Mouse (Mus musculus): Measurements from ENCODE around the gene Dll3. TPM values are rescaled to one million over a fixed set of nuclear protein-coding genes. Genes with fewer than 3 reads are reported as not detected.

Gene Dll3
- polyA plus RNA-seq, 1 experiment = 0.22 TPM

DNA sequence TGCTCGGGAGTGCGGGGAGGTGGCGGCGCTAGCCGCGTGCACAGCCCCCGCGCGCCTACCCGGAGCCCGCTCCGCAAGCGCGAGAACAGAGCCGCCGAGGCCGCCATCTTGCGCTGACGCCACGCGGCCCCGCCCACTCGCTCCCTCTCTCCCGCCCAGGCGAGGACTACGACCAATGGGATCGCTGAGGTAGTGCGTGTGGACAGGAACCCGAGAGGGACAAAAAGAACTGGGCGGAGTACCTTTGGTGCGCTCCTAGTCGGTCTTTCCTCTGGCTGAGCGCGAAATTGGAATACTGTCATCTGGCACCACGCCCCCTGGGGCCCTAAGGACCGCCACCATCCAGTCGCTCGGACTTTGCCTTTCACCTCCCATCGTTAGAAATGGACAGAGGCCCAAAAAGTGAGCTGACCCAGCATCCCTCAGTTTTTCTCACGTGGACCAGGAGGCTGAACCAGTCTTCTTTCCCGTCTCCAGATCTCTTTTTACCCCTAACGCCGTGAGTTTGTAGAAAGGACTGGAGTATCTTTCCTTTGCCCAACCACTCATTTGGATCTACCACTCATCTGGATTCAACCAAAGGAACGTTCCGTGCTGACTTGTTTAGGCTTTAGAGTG, 10.0 kb upstream of the Dll3 start, which contains the start of gene Timm50:
Gene Timm50, minus strand, starts transcription at position 147 of the 618 bp plus-strand sequence.
- peak within 1 kb of the TSS; percentile 96 for H3K4me3 ChIP-seq (replicated peaks)
- no peaks in the 10 kb centered on the region for H3K9me3 ChIP-seq
- H3K4me1 ChIP-seq = peaks cover 30% of the 10 kb centered on the region
- TF ChIP-seq GATA1 (IDR thresholded peaks at IDR 0.05; ENCODE audit: borderline replicate concordance, low read length) (no peak), FLI1 (IDR thresholded peaks at IDR 0.05; ENCODE audit: low read length) (no peak)
- H3K27me3 ChIP-seq (replicated peaks) = no peaks in the 10 kb centered on the region
- peaks cover 68% of the 10 kb centered on the region for H3K36me3 ChIP-seq (replicated peaks; ENCODE audit: low read length)

DNA sequence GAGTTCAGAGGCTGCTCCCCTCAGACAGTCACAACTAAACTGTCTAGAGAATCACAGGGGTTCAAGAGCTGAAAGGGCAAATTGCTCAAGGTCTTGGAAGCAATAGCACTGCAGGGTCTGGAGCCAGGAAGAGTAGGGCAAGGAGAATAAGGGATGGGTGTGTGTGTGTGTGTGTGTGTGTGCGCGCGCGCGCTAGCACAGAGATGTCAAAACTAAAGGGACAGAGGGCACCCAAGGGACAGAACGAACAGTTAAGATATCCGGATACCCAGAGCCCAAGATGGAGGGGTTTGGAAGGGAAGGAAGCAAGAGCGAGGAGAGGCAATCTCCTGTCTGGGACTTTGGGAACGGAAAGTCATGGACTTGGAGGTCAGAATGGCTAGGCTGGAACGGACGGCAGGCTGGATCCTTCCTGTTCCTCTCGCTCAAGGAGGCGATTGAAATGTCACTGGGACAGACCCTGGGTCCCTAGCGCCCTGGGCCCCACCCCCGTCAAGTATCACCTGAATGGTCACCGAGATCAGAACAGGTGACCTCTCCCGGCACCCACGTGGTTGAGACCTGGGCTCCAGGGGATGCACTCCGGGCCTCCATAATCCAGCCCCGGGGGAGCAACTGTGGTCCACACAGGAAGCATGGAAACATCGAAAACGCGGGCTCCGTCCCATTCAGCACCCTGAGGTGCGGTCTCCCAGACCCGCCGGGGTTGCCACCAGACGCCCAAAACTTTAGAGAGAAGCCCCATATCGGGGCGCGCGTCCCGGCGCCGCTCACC, 9.3 kb upstream of the Dll3 start:
- H3K27me3 ChIP-seq (replicated peaks) = no peaks in the 10 kb centered on the region
- TF ChIP-seq GATA1 (IDR thresholded peaks at IDR 0.05; ENCODE audit: borderline replicate concordance, low read length) = no peak
- TF ChIP-seq FLI1 (IDR thresholded peaks at IDR 0.05; ENCODE audit: low read length) = no peak
- H3K4me3 ChIP-seq (replicated peaks) = peak overlapping the region; percentile 96
- H3K4me1 ChIP-seq = peaks cover 30% of the 10 kb centered on the region
- H3K36me3 ChIP-seq (replicated peaks; ENCODE audit: low read length) = peaks cover 68% of the 10 kb centered on the region
- no peaks in the 10 kb centered on the region for H3K9me3 ChIP-seq

DNA sequence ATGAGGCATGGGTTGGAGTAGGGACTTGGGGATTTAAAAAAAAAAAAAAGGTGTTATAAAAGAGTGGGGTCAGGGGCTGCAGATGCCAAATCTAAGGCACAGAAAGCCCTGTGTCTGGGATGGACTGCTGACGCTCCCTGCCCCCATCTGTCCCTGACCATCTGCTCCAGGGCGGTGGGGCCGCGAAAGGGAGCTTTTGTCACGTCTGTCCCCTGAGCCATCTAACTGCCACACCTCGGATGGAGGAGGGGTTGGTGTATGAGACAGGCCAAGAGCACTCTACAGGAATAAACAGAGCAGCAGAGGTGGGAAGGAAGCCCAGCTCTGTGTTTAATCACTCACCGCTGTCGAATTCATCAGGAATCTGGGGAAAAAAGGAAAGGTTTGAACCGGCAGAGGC, 7.7 kb upstream of the Dll3 start:
- H3K4me3 ChIP-seq (replicated peaks) = no peak overlapping the region
- no peaks in the 10 kb centered on the region for H3K9me3 ChIP-seq
- H3K27me3 ChIP-seq (replicated peaks) = no peaks in the 10 kb centered on the region
- H3K4me1 ChIP-seq = peaks cover 30% of the 10 kb centered on the region
- H3K36me3 ChIP-seq (replicated peaks; ENCODE audit: low read length) = peaks cover 68% of the 10 kb centered on the region
- no peak for TF ChIP-seq GATA1 (IDR thresholded peaks at IDR 0.05; ENCODE audit: borderline replicate concordance, low read length)
- TF ChIP-seq FLI1 (IDR thresholded peaks at IDR 0.05; ENCODE audit: low read length) = no peak

DNA sequence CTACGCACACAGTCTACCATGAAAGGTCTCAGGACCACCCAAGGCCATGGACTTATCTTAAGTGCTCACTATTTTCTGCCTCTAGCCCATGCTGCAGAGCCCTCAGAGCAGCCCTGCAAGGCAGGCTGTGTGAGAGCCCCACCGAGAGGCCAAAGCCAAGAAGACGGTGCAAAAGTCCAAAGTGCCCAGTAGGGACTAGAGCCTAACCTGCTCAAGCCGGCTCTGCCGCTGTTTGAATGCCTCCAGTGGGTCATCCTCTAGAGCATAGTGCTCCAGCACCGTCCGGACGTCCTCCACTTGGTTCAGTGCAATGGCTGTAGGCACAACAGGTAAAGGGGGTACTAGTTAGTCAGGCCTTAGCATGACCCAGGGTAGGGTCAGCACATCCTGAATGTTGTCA, 4.2 kb upstream of the Dll3 start:
- Histone ChIP-seq H3K4me1 (peaks cover 34% of the 10 kb centered on the region), H3K9me3 (no peaks in the 10 kb centered on the region), H3K4me3 (replicated peaks) (no peak overlapping the region), H3K36me3 (replicated peaks; ENCODE audit: low read length) (peaks cover 63% of the 10 kb centered on the region), H3K27me3 (replicated peaks) (peaks cover 14% of the 10 kb centered on the region)
- TF ChIP-seq GATA1 (IDR thresholded peaks at IDR 0.05; ENCODE audit: borderline replicate concordance, low read length) (no peak), FLI1 (IDR thresholded peaks at IDR 0.05; ENCODE audit: low read length) (no peak)

DNA sequence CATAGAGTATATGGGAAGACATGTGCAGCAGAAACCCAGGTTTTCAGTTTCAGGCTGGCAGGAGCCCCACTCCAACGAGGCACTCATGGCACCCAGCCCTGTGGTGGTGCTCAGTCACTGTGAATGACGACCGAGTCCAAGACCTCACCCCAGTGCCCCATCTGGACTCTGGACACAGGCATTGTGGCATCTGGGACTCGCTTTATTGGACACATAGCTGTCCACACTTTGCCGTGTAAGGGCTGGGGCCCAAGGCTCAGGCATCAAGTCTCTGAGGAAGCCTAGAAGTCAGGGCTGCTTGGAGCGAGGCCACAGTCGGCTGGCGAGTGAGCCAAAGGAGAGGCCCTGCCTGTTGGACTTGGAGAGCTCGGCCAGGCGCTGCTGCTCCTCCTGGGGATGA, 3.6 kb upstream of the Dll3 start:
- Histone ChIP-seq H3K27me3 (replicated peaks) (peaks cover 19% of the 10 kb centered on the region), H3K9me3 (no peaks in the 10 kb centered on the region), H3K4me3 (replicated peaks) (no peak overlapping the region), H3K4me1 (peaks cover 31% of the 10 kb centered on the region), H3K36me3 (replicated peaks; ENCODE audit: low read length) (peaks cover 63% of the 10 kb centered on the region)
- TF ChIP-seq GATA1 (IDR thresholded peaks at IDR 0.05; ENCODE audit: borderline replicate concordance, low read length) (no peak), FLI1 (IDR thresholded peaks at IDR 0.05; ENCODE audit: low read length) (no peak)

DNA sequence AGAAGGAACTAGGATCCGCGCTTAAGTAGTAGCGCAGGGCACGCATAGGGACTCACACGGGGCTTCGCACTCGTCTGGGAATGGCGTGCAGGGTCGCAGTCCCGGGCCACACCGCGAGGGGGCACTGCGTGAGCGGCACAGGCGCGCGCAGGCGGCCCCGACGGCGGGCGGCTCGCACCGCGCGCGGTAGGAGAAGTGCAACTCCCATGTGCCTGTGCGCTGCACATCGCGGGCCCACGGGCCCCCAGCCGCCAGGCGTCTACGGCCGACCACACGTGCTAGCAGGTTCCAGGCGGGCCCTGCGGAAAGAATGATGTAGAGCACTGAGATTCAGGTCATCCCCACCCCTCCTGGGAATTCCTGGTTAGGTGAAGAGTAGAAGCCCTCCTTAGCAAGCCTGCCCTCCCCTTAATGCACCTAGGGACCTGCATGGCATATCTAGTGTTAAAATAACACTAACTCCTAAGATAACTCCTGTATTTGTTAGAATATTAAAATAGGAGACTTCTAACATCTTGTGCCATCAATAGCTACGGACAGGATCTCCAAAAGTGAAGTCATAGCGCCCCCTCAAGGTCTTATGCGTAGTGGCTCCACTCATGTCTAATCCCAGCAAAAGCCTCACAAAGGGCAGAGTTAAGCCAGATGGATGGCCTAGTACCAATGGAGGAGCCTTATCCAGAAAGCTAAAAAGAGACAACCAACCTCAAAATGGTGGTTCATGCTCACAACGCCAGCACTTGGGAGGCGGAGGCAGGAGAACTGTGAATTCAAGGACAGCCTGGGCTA, 3.0 kb downstream of the Dll3 start:
- H3K36me3 ChIP-seq (replicated peaks; ENCODE audit: low read length) = no peaks in the 10 kb centered on the region
- H3K4me3 ChIP-seq (replicated peaks) = peak overlapping the region; percentile 64
- peaks cover 38% of the 10 kb centered on the region for H3K4me1 ChIP-seq
- H3K9me3 ChIP-seq = no peaks in the 10 kb centered on the region
- TF ChIP-seq GATA1 (IDR thresholded peaks at IDR 0.05; ENCODE audit: borderline replicate concordance, low read length) = no peak
- peaks cover 82% of the 10 kb centered on the region for H3K27me3 ChIP-seq (replicated peaks)

DNA sequence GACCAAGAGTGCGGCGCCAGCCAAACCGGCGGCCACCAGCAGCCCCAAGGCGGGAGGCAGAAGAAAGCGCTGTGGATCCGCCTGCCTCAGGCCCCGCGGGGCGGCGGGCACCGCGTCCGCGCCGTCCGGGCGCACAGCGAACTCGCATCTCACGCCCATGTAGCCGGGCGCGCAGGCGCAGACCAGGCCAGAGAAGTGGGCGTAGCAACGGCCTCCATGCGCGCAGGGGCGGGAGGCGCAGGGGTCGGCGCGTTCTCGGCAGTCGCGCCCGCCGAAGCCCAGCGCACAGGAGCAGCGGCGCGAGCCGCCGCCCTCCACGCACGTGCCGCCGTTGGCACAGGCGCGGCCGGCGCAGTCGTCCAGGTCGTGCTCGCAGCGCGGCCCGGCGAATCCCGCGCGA, 7.6 kb downstream of the Dll3 start:
- Histone ChIP-seq H3K27me3 (replicated peaks) (peaks cover 95% of the 10 kb centered on the region), H3K4me3 (replicated peaks) (peak overlapping the region; percentile 90), H3K9me3 (no peaks in the 10 kb centered on the region), H3K4me1 (peaks cover 38% of the 10 kb centered on the region), H3K36me3 (replicated peaks; ENCODE audit: low read length) (no peaks in the 10 kb centered on the region)
- TF ChIP-seq GATA1 (IDR thresholded peaks at IDR 0.05; ENCODE audit: borderline replicate concordance, low read length) = no peak
- no peak for TF ChIP-seq FLI1 (IDR thresholded peaks at IDR 0.05; ENCODE audit: low read length)

DNA sequence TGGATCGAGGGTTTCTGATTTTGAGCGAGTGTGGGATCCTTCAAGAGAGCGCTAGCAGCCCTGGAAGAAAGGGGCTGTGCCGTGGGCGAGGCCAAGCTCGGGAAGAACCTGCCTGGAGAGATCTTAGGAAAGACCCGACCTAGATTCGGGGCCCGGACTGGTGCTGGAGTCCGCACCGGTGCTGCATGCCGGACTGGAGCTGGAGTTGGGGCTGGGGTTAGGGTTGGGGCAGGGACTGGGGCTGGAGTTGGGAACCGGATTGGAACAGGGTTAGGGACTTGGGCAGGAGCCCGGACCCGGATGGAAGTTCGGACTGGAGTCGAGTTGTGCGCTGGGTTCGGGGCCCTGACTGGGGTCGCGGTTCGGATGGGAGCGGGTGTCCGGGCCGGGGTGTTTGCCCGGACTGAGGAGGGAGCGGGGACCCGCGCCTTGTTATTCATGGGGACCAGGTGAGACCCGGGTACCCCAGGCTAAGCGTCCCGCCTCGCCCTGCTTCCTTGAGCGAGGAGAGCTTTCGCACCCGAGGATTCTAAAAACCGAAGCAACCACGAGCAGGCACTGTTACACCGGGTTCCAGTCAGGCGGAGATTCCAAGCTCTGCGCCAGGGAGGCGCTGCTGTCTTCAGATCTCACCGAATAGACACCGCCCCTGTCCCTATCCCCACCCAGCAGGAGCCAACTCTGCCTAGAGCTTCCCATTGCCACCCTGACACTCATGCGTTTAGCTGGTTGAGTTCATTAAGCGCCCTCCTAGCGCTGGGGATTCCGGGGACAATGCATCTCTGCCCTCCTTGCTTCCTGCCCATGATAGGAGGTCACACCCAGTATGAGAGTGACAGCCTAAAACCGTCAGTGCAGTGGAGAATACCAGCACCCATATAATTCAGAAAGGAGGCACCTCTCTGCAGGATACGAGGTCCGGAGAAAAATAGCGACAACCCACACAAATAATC, 11.1 kb downstream of the Dll3 start, which contains the start of gene Selenov:
Gene Selenov, minus strand, starts transcription at position 549 of the 953 bp plus-strand sequence.
- H3K27me3 ChIP-seq (replicated peaks) = peaks cover 93% of the 10 kb centered on the region
- peak within 1 kb of the TSS; percentile 78 for H3K4me3 ChIP-seq (replicated peaks)

DNA sequence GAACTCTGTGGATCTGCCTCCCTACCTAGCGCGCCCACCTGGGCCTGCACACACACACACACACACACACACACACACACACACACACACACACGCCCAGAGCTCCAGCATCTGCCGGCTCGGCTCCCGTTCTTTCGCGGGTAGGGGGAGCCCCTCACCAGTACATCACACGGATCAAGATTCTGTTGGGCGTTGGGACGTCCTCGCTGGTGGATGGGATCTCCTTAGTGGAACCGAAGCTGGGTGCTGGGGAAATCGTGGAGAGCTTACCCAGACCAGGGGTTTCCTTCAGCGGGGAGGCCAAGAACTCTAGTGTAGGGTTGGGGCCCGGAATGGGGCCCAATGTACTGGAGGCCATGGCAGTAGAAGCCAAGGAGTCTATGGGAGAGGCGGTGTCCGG, 11.9 kb downstream of the Dll3 start:
- no peak for TF ChIP-seq GATA1 (IDR thresholded peaks at IDR 0.05; ENCODE audit: borderline replicate concordance, low read length)
- TF ChIP-seq FLI1 (IDR thresholded peaks at IDR 0.05; ENCODE audit: low read length) = no peak
- Histone ChIP-seq H3K4me3 (replicated peaks) (peak overlapping the region; percentile 78), H3K4me1 (peaks cover 38% of the 10 kb centered on the region), H3K36me3 (replicated peaks; ENCODE audit: low read length) (no peaks in the 10 kb centered on the region), H3K27me3 (replicated peaks) (peaks cover 86% of the 10 kb centered on the region), H3K9me3 (peaks cover 15% of the 10 kb centered on the region)

More for the DNA sequence above, 11.1 kb downstream of the Dll3 start, which contains the start of gene Selenov:
- no peaks in the 10 kb centered on the region for H3K36me3 ChIP-seq (replicated peaks; ENCODE audit: low read length)
- TF ChIP-seq FLI1 (IDR thresholded peaks at IDR 0.05; ENCODE audit: low read length) (no peak), GATA1 (IDR thresholded peaks at IDR 0.05; ENCODE audit: borderline replicate concordance, low read length) (no peak)
- H3K4me1 ChIP-seq = peaks cover 38% of the 10 kb centered on the region
- H3K9me3 ChIP-seq = peaks cover 15% of the 10 kb centered on the region
